Mouse (Mus musculus) adrenal gland, postnatal 36 days (tissue): Measurements from ENCODE around the gene Itga9. TPM values are rescaled to one million over a fixed set of nuclear protein-coding genes. Genes with fewer than 3 reads are reported as not detected.

Experiments
- DNase-seq, 2 experiments: peaks; one replicate each; pipeline ENCODE4 v3.0.0; 2021; ENCODE audit warnings: mixed read lengths in 1 of 2
- total RNA-seq, 2 experiments: library from RNA; stranded (reverse); gene quantifications; 2 replicates each; pipeline ENCODE4 v1.2.3; 2021

The Itga9 gene
- total RNA-seq, 2 experiments from 2014 or later: 56.9 to 81.3 TPM

GRCm38 (mm10) chr9:118821220-118822185, 215.0 kb downstream of the Itga9 start:
- DNase-seq: no peak

GRCm38 (mm10) chr9:118822186-118822555, 215.7 kb downstream of the Itga9 start:
- no peak for DNase-seq

- DNase-seq: no peak
Measured at GRCm38 (mm10) chr9:118822581-118822980, 216.1 kb downstream of the Itga9 start.

GRCm38 (mm10) chr9:118831080-118831479, 224.6 kb downstream of the Itga9 start:
- DNase-seq: peak; percentile 34 to 42

GRCm38 (mm10) chr9:118832533-118832932, 226.0 kb downstream of the Itga9 start:
- DNase-seq: no peak

- DNase-seq: no peak
Measured at GRCm38 (mm10) chr9:118833413-118833812, 226.9 kb downstream of the Itga9 start.

- DNase-seq: no peak
Measured at GRCm38 (mm10) chr9:118838910-118839667, 232.6 kb downstream of the Itga9 start.

GRCm38 (mm10) chr9:118841247-118841646, 234.8 kb downstream of the Itga9 start:
- peak; percentile 9 to 22 for DNase-seq

- DNase-seq: no peak
Measured at GRCm38 (mm10) chr9:118841907-118842432, 235.5 kb downstream of the Itga9 start.

- no peak for DNase-seq
Measured at GRCm38 (mm10) chr9:118843711-118844110, 237.2 kb downstream of the Itga9 start.

- peak in 1 of 2 experiments; percentile 32 for DNase-seq
Measured at GRCm38 (mm10) chr9:118845003-118845402, 238.5 kb downstream of the Itga9 start.

GRCm38 (mm10) chr9:118846766-118847165, 240.3 kb downstream of the Itga9 start:
- no peak for DNase-seq

- DNase-seq: no peak
Measured at GRCm38 (mm10) chr9:118856665-118857064, 250.2 kb downstream of the Itga9 start.

- no peak for DNase-seq
Measured at GRCm38 (mm10) chr9:118860613-118861141, 254.2 kb downstream of the Itga9 start.

GRCm38 (mm10) chr9:118862214-118862613, 255.7 kb downstream of the Itga9 start:
- no peak for DNase-seq

- DNase-seq: no peak
Measured at GRCm38 (mm10) chr9:118862852-118863260, 256.4 kb downstream of the Itga9 start.

GRCm38 (mm10) chr9:118863528-118863927, 257.0 kb downstream of the Itga9 start:
- DNase-seq: no peak

GRCm38 (mm10) chr9:118866949-118867348, 260.5 kb downstream of the Itga9 start:
- no peak for DNase-seq

GRCm38 (mm10) chr9:118867851-118868250, 261.4 kb downstream of the Itga9 start:
- DNase-seq: no peak

GRCm38 (mm10) chr9:118871089-118871488, 264.6 kb downstream of the Itga9 start:
- DNase-seq: peak in 1 of 2 experiments; percentile 74

- no peak for DNase-seq
Measured at GRCm38 (mm10) chr9:118873031-118873430, 266.5 kb downstream of the Itga9 start.

- peak in 1 of 2 experiments; percentile 72 for DNase-seq
Measured at GRCm38 (mm10) chr9:118873596-118873995, 267.1 kb downstream of the Itga9 start.
